Mouse (Mus musculus): ENCODE measurements around the gene Shc4.

GRCm38 (mm10) chr2:125650038-125650437 is 73.9 kb downstream of the Shc4 start:
- TF ChIP-seq CTCF (conservative IDR thresholded peaks at IDR 0.05; ENCODE audit: low read length) (no peak), NANOG (IDR thresholded peaks at IDR 0.05; ENCODE audit: borderline replicate concordance, low read length) (no peak)
